Mouse (Mus musculus): ENCODE data around the gene Mical2. TPM values are rescaled to one million over a fixed set of nuclear protein-coding genes. Genes with fewer than 3 reads are reported as not detected.
A peak's percentile ranks its signal among the peaks of the same experiment; 100 is the strongest.

Gene Mical2
- polyA plus RNA-seq, 1 experiment from 2014 or later: 5.3 TPM

DNA sequence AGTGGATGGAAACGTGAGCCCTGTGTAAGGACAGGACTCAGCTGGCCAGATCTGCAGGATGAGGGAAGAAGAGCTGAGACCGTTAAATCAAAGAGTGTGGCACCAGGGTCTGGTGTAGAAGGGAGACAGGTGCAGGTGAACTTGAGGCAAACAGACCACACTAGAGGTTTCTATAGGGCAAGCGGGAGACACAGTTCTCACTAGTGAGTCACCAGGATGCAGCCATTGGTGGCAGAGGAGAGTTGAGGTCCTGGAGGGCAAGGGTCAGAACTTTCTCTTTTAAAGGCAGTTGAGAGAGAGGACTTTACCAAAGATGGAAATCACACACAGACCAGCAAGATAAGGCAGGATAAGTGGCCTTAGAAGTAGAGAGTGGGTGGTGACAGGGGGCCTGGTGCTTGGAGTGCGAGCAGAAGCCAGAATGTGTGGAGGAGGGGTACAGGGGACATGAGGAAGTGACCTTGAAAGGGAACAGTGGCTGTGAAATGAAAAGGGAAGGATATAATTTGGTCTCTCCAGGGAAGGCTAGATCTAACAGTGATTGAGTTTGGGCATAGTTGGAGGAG is 32.8 kb downstream of the Mical2 start:
- Histone ChIP-seq H3K36me3 (ENCODE audit: control insufficient read depth, insufficient read depth, low read length) (no peaks in the 10 kb centered on the region), H3K4me2 (ENCODE audit: low read depth, low read length) (no peak overlapping the region), H3K4me1 (ENCODE audit: control insufficient read depth, insufficient read depth, low read length) (no peaks in the 10 kb centered on the region), H3K27ac (ENCODE audit: low read depth, low read length) (no peak overlapping the region), H3K9me3 (ENCODE audit: control insufficient read depth, low read length) (no peaks in the 10 kb centered on the region), H3K27me3 (ENCODE audit: control insufficient read depth, insufficient read depth, low read length) (no peaks in the 10 kb centered on the region), H3K4me3 (ENCODE audit: low read depth, low read length) (no peak overlapping the region), H3K9ac (replicated peaks; ENCODE audit: low read depth, low read length) (no peak overlapping the region)
- WGBS: 86% methylated on average over 4 of the region's 4 CpGs
- no peak for ATAC-seq (ENCODE audit: low read depth)

DNA sequence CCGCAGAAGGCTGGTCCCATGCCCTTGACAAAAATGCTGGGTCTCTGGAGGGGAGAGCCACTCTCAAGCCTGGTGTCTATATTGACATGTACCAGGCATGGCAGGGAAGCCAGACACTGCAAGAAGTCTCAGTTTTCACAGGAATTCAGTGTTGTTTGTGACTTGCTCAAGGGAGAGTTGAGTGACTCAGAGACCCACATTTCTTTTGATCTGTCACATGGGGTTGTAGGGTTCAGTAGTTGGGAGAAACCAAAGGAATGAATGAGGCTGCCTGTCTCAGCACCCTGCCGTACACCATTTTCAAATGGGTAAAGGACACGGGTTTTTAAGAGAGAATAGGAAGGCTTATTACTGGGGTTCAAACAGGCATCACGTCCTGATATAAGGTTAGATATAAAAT is 33.6 kb downstream of the Mical2 start:
- H3K4me1 ChIP-seq (ENCODE audit: control insufficient read depth, insufficient read depth, low read length): no peaks in the 10 kb centered on the region
- H3K27me3 ChIP-seq (ENCODE audit: control insufficient read depth, insufficient read depth, low read length): no peaks in the 10 kb centered on the region
- 82% methylated on average over 4 of the region's 4 CpGs for WGBS
- no peak overlapping the region for H3K4me3 ChIP-seq (ENCODE audit: low read depth, low read length)
- no peaks in the 10 kb centered on the region for H3K9me3 ChIP-seq (ENCODE audit: control insufficient read depth, low read length)
- no peak for ATAC-seq (ENCODE audit: low read depth)
- no peak overlapping the region for H3K4me2 ChIP-seq (ENCODE audit: low read depth, low read length)
- no peak overlapping the region for H3K27ac ChIP-seq (ENCODE audit: low read depth, low read length)
- H3K9ac ChIP-seq (replicated peaks; ENCODE audit: low read depth, low read length): no peak overlapping the region
- no peaks in the 10 kb centered on the region for H3K36me3 ChIP-seq (ENCODE audit: control insufficient read depth, insufficient read depth, low read length)

DNA sequence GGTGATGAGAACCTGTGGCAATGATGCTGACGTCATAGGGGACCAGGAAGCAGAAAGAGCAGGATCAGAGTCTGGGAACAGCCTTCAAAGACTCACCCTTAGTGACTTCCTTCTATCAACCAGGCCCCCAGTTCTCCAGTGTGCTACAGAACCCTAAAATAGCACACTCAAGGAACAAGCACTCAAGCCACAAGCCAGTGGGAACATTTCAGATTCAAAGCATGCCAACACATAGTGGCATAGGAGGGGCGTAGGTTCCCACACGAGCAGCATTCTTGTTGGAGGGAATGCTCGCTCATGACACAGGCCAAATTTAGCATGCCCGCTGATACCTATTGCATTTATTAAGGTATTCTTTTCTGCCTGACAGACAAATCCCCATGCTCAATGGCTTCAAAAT is 35.5 kb downstream of the Mical2 start:
- Histone ChIP-seq H3K27me3 (ENCODE audit: control insufficient read depth, insufficient read depth, low read length) (no peaks in the 10 kb centered on the region), H3K4me1 (ENCODE audit: control insufficient read depth, insufficient read depth, low read length) (no peaks in the 10 kb centered on the region), H3K36me3 (ENCODE audit: control insufficient read depth, insufficient read depth, low read length) (no peaks in the 10 kb centered on the region), H3K9me3 (ENCODE audit: control insufficient read depth, low read length) (no peaks in the 10 kb centered on the region), H3K9ac (replicated peaks; ENCODE audit: low read depth, low read length) (no peak overlapping the region), H3K4me2 (ENCODE audit: low read depth, low read length) (no peak overlapping the region), H3K4me3 (ENCODE audit: low read depth, low read length) (no peak overlapping the region), H3K27ac (ENCODE audit: low read depth, low read length) (no peak overlapping the region)
- no peak for ATAC-seq (ENCODE audit: low read depth)
- 90% methylated on average over 5 of the region's 5 CpGs for WGBS

DNA sequence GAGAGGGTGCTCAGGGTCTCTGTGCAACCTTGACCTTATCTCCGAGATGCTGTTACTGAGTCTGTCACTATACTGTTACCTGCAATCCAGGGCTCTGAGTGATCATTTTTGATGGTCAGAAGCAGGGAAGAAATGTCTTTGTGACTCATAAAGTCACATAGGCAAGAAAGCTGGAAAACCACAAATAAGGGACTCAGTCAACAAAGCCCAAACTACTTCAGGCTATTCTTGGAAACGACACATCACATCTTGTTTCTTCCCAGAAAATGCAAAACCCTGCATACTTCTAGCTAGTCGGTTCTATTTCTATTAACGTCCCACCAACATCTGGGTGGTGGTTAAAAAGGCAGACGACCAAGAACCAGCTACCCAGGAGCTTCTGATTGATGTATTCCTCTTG is 41.6 kb downstream of the Mical2 start:
- Histone ChIP-seq H3K36me3 (ENCODE audit: control insufficient read depth, insufficient read depth, low read length) (no peaks in the 10 kb centered on the region), H3K27ac (ENCODE audit: low read depth, low read length) (no peak overlapping the region), H3K4me3 (ENCODE audit: low read depth, low read length) (no peak overlapping the region), H3K4me1 (ENCODE audit: control insufficient read depth, insufficient read depth, low read length) (no peaks in the 10 kb centered on the region), H3K9ac (replicated peaks; ENCODE audit: low read depth, low read length) (no peak overlapping the region), H3K4me2 (ENCODE audit: low read depth, low read length) (no peak overlapping the region), H3K9me3 (ENCODE audit: control insufficient read depth, low read length) (no peaks in the 10 kb centered on the region), H3K27me3 (ENCODE audit: control insufficient read depth, insufficient read depth, low read length) (no peaks in the 10 kb centered on the region)
- no peak for ATAC-seq (ENCODE audit: low read depth)
- 86% methylated on average over 5 of the region's 5 CpGs for WGBS

DNA sequence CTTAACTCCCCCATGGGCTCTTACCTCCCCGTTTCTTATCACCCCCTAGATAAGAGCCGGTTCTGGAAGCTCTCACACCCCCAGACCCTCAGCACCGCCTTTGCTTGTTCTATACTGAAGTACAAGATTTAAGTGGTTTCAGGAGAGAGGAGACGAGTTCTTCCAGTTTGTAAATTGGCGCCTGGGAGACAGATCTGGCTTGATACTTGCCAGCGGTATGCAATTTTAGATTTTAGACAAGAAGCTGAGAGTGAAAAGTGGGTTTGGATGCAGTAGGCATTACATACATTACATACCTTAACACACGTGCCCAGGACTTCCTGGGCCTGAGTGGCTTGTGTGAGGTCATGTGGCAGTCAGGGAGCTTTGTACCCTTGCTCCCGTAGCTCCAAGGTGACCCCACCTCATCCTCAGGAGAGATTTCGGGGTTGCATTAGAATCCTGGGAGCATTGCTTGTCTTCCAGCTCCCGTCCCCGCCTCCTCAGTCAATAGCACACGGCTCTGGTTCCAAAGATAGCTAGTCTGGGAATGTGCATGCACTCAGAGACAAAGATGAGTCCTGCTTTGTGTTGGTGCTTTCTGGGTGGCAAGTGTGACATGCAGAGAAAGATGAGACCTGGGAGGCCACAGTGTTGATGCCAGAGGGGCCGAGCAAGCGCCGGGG is 43.2 kb downstream of the Mical2 start:
- H3K27me3 ChIP-seq (ENCODE audit: control insufficient read depth, insufficient read depth, low read length): no peaks in the 10 kb centered on the region
- 91% methylated on average over 15 of the region's 15 CpGs for WGBS
- H3K9me3 ChIP-seq (ENCODE audit: control insufficient read depth, low read length): no peaks in the 10 kb centered on the region
- no peak overlapping the region for H3K9ac ChIP-seq (replicated peaks; ENCODE audit: low read depth, low read length)
- no peak overlapping the region for H3K27ac ChIP-seq (ENCODE audit: low read depth, low read length)
- H3K4me1 ChIP-seq (ENCODE audit: control insufficient read depth, insufficient read depth, low read length): peaks cover 6% of the 10 kb centered on the region; the same call in 1 of the 2 replicates
- no peak overlapping the region for H3K4me2 ChIP-seq (ENCODE audit: low read depth, low read length)
- ATAC-seq (ENCODE audit: low read depth): no peak
- H3K4me3 ChIP-seq (ENCODE audit: low read depth, low read length): no peak overlapping the region
- H3K36me3 ChIP-seq (ENCODE audit: control insufficient read depth, insufficient read depth, low read length): no peaks in the 10 kb centered on the region

DNA sequence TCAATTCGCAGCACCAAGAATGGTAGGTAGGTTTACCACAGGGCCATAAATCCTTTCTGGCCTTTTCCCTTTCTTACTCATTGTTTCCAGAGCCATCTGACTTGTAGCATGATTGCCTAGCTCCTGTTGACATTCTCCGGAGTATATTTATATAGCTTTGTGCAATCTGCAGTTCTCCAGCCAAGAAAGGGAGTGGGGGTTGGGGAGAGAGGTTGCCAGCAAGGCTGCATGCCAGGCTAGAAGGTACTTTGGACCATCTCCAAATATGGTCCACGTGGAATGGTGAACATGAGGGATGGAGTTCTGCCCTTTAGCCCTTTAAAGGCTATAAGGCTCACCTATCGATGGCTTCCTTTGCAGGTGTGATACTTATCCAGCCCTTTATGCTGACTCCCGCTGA is 45.2 kb downstream of the Mical2 start:
- Histone ChIP-seq H3K36me3 (ENCODE audit: control insufficient read depth, insufficient read depth, low read length) (no peaks in the 10 kb centered on the region), H3K9me3 (ENCODE audit: control insufficient read depth, low read length) (no peaks in the 10 kb centered on the region), H3K4me2 (ENCODE audit: low read depth, low read length) (no peak overlapping the region), H3K27ac (ENCODE audit: low read depth, low read length) (no peak overlapping the region), H3K4me1 (ENCODE audit: control insufficient read depth, insufficient read depth, low read length) (peaks cover 6% of the 10 kb centered on the region; the same call in 1 of the 2 replicates), H3K9ac (replicated peaks; ENCODE audit: low read depth, low read length) (no peak overlapping the region), H3K4me3 (ENCODE audit: low read depth, low read length) (no peak overlapping the region), H3K27me3 (ENCODE audit: control insufficient read depth, insufficient read depth, low read length) (no peaks in the 10 kb centered on the region)
- ATAC-seq (ENCODE audit: low read depth): no peak
- 65% methylated on average over 5 of the region's 5 CpGs for WGBS

DNA sequence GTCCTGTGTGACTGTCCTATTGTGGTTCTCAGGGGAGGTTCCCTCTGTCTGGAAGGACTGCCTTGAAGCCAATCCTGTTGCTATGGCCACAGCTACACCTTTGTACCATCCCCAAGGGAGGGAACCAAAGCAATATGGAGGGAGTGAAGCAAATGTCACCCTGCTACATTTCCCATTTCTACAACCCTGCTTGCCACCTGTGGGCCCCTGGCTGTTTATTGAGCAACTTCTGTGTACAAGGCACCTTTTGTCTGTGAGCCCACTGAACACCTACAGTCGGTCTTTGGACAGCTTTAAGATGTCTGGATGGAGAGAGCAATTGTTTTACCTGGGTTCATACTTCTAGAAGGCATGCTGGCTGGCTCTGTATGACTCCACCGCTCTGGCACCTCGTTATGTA is 46.0 kb downstream of the Mical2 start:
- Histone ChIP-seq H3K4me2 (ENCODE audit: low read depth, low read length) (no peak overlapping the region), H3K9me3 (ENCODE audit: control insufficient read depth, low read length) (no peaks in the 10 kb centered on the region), H3K9ac (replicated peaks; ENCODE audit: low read depth, low read length) (no peak overlapping the region), H3K27ac (ENCODE audit: low read depth, low read length) (no peak overlapping the region), H3K27me3 (ENCODE audit: control insufficient read depth, insufficient read depth, low read length) (no peaks in the 10 kb centered on the region), H3K4me1 (ENCODE audit: control insufficient read depth, insufficient read depth, low read length) (peaks cover 6% of the 10 kb centered on the region; the same call in 1 of the 2 replicates), H3K4me3 (ENCODE audit: low read depth, low read length) (no peak overlapping the region), H3K36me3 (ENCODE audit: control insufficient read depth, insufficient read depth, low read length) (no peaks in the 10 kb centered on the region)
- ATAC-seq (ENCODE audit: low read depth): no peak
- 87% methylated on average over 3 of the region's 3 CpGs for WGBS

DNA sequence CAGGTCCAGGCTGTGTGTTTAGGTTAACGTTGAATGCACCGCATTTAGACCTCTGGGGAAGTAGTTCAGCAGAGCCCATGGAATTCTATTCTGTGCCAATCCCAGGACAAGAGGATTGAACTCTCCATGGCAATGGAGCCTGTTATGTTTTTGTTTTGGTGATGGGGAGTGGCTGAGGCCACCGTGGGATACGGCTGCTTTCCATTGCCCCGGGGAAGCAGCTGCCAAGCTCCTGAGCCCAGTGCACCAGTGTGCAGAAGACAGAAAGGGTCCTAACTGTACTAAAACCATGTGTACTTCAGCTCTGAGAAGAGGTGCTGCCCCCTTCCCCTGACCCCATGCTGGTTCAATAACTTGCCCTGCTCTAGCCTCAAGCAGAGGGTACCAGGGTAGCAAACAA is 47.0 kb downstream of the Mical2 start:
- 23% methylated on average over 5 of the region's 5 CpGs for WGBS
- H3K9ac ChIP-seq (replicated peaks; ENCODE audit: low read depth, low read length): no peak overlapping the region
- H3K4me3 ChIP-seq (ENCODE audit: low read depth, low read length): no peak overlapping the region
- peak; percentile 66 for ATAC-seq (ENCODE audit: low read depth)
- no peaks in the 10 kb centered on the region for H3K9me3 ChIP-seq (ENCODE audit: control insufficient read depth, low read length)
- no peak overlapping the region for H3K27ac ChIP-seq (ENCODE audit: low read depth, low read length)
- H3K4me2 ChIP-seq (ENCODE audit: low read depth, low read length): no peak overlapping the region
- H3K36me3 ChIP-seq (ENCODE audit: control insufficient read depth, insufficient read depth, low read length): no peaks in the 10 kb centered on the region
- H3K4me1 ChIP-seq (ENCODE audit: control insufficient read depth, insufficient read depth, low read length): peaks cover 6% of the 10 kb centered on the region; the same call in 1 of the 2 replicates
- no peaks in the 10 kb centered on the region for H3K27me3 ChIP-seq (ENCODE audit: control insufficient read depth, insufficient read depth, low read length)

DNA sequence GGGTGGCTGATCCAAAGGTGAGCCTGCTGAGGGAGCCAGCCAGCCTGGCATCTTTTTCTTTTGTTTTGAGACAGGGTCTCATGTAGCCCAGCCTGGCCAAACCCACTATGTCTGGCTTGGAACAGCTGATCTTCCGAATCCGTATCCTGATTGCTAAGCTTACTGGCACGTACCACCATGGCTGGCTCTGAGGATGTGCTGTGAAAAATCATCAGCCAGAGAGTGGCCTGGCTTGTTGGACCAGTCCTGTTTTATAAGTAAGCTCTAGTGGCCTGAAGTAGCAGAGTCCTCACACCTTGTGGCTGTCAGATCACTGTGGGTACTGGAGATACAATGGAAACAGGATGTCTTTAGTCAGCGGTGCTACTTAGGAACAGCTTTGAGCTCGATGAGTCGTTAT is 47.8 kb downstream of the Mical2 start:
- Histone ChIP-seq H3K9ac (replicated peaks; ENCODE audit: low read depth, low read length) (no peak overlapping the region), H3K27ac (ENCODE audit: low read depth, low read length) (no peak overlapping the region), H3K4me2 (ENCODE audit: low read depth, low read length) (no peak overlapping the region), H3K4me3 (ENCODE audit: low read depth, low read length) (no peak overlapping the region), H3K27me3 (ENCODE audit: control insufficient read depth, insufficient read depth, low read length) (no peaks in the 10 kb centered on the region), H3K36me3 (ENCODE audit: control insufficient read depth, insufficient read depth, low read length) (no peaks in the 10 kb centered on the region), H3K9me3 (ENCODE audit: control insufficient read depth, low read length) (no peaks in the 10 kb centered on the region), H3K4me1 (ENCODE audit: control insufficient read depth, insufficient read depth, low read length) (peaks cover 6% of the 10 kb centered on the region; the same call in 1 of the 2 replicates)
- WGBS: 75% methylated on average over 6 of the region's 6 CpGs
- no peak for ATAC-seq (ENCODE audit: low read depth)
